Mouse (Mus musculus): ENCODE results near the gene Eci1.

- TF ChIP-seq POLR2A (IDR thresholded peaks at IDR 0.05; ENCODE audit: control insufficient read depth, low read depth, low read length) (no peak), CTCF (IDR thresholded peaks at IDR 0.05; ENCODE audit: control insufficient read depth, insufficient read depth, insufficient replicate concordance, low read depth, low read length) (no peak)
Observed at GRCm38 (mm10) chr17:24468636-24469246, 42.3 kb downstream of the Eci1 start.

All from testis, adult 2 months (tissue).